Mouse (Mus musculus) cerebellum, adult 2 months (tissue): ENCODE measurements around the gene Ints11. TPM values are rescaled to one million over a fixed set of nuclear protein-coding genes. Genes with fewer than 3 reads are reported as not detected.

ENCODE experiments used
- DNase-seq, 2 experiments: peaks; one replicate each; pipeline ENCODE4 v3.0.0; 2021
- H3K27ac ChIP-seq: fragments of 200-500 bp; 2 replicates; pipeline ENCODE4 v1.5.1; 2012; ENCODE audit warnings: low read length, control low read depth, inconsistent platforms; ENCODE audit not compliant: insufficient read depth
- H3K27me3 ChIP-seq: fragments of 200-500 bp; 2 replicates; pipeline ENCODE4 v1.6.1; 2012; ENCODE audit warnings: inconsistent platforms, mild to moderate bottlenecking, low read length, moderate library complexity; ENCODE audit not compliant: control insufficient read depth, insufficient read depth
- H3K4me1 ChIP-seq: fragments of 200-500 bp; 2 replicates; pipeline ENCODE4 v1.6.1; 2011; ENCODE audit warnings: low read length; ENCODE audit not compliant: control insufficient read depth, insufficient read depth
- H3K4me3 ChIP-seq: fragments of 200-500 bp; replicated peaks from 2 replicates; pipeline ENCODE3; 2011; ENCODE audit warnings: mild to moderate bottlenecking, low read depth, low read length, control low read depth; ENCODE audit not compliant: insufficient read depth
- CTCF ChIP-seq: fragments of 200-500 bp; IDR thresholded peaks from 2 replicates; pipeline ENCODE4 v1.5.1; 2011; ENCODE audit warnings: low read depth, mild to moderate bottlenecking, control low read depth, low read length, moderate library complexity, borderline replicate concordance; ENCODE audit not compliant: insufficient read depth
- POLR2A ChIP-seq: fragments of 200-500 bp; IDR thresholded peaks from 2 replicates; pipeline ENCODE4 v1.6.1; 2011; ENCODE audit warnings: low read length, control low read depth, borderline replicate concordance; ENCODE audit not compliant: insufficient read depth
- WGBS: fragments of 180-500 bp; shearing (Covaris S2); methylation state at CpG from one replicate; pipeline ENCODE4 v1.1.7; 2018; 5-methylcytosine and 5-hydroxymethylcytosine counted together
- polyA plus RNA-seq: library from polyadenylated mRNA; depleted of rRNA; stranded (reverse); fragments of >200 nt; gene quantifications from 2 replicates; pipeline ENCODE4 v1.2.3, GENCODE M21; 2012; rRNA removed

Ints11 gene
- polyA plus RNA-seq, 1 experiment: 50.1 TPM

GRCm38 (mm10) chr4:155908281-155908680 is 38.9 kb downstream of the Ints11 start:
- no peak overlapping the region for H3K4me3 ChIP-seq
- no peaks in the 10 kb centered on the region for H3K27me3 ChIP-seq
- peak; percentile 1 to 17 for DNase-seq
- no peak overlapping the region for H3K27ac ChIP-seq
- WGBS: 53% methylated on average over 7 of the region's 7 CpGs
- TF ChIP-seq POLR2A (no peak), CTCF (no peak)
- H3K4me1 ChIP-seq: no peaks in the 10 kb centered on the region; the same call in 1 of the 2 replicates

GRCm38 (mm10) chr4:155908751-155909150 is 39.4 kb downstream of the Ints11 start:
- WGBS: 58% methylated on average over 4 of the region's 4 CpGs
- H3K4me1 ChIP-seq: no peaks in the 10 kb centered on the region; the same call in 1 of the 2 replicates
- no peak overlapping the region for H3K4me3 ChIP-seq
- peak in 1 of 2 experiments; percentile 7 for DNase-seq
- no peak for TF ChIP-seq CTCF
- TF ChIP-seq POLR2A: no peak
- H3K27ac ChIP-seq: no peak overlapping the region
- no peaks in the 10 kb centered on the region for H3K27me3 ChIP-seq

- no peaks in the 10 kb centered on the region for H3K4me1 ChIP-seq
- no peak overlapping the region for H3K4me3 ChIP-seq
- TF ChIP-seq POLR2A: no peak
- DNase-seq: no peak
- H3K27ac ChIP-seq: no peak overlapping the region
- WGBS: 62% methylated on average over 1 of the region's 1 CpGs
- H3K27me3 ChIP-seq: no peaks in the 10 kb centered on the region
These were observed 62.7 kb downstream of the Ints11 start for GRCm38 (mm10) chr4:155932031-155932430.

Other genes starting within 250 kb of the Ints11 start
- gene Cdk11b, start 244.7 kb upstream of the Ints11 start, polyA plus RNA-seq: 57.8 and 63.7 TPM in 2 replicates
- not detected in 2 replicates for gene Gm10563, start 224.1 kb upstream of the Ints11 start, polyA plus RNA-seq
- gene Mmp23, start 216.2 kb upstream of the Ints11 start, polyA plus RNA-seq: 38.1 and 39.4 TPM in 2 replicates
- gene Mib2, start 200.3 kb upstream of the Ints11 start, polyA plus RNA-seq: 146 and 152 TPM in 2 replicates
- gene Fndc10, start 175.2 kb upstream of the Ints11 start, polyA plus RNA-seq: 112 and 114 TPM in 2 replicates
- gene Ssu72, start 164.7 kb upstream of the Ints11 start, polyA plus RNA-seq: 141 and 152 TPM in 2 replicates
- 123 and 133 TPM in 2 replicates for gene Tmem240, start 134.7 kb upstream of the Ints11 start, polyA plus RNA-seq
- gene Atad3a, start 108.5 kb upstream of the Ints11 start, polyA plus RNA-seq: 114 and 123 TPM in 2 replicates
- 33.8 and 35.4 TPM in 2 replicates for gene Vwa1, start 94.8 kb upstream of the Ints11 start, polyA plus RNA-seq
- 61.7 and 81.7 TPM in 2 replicates for gene Tmem88b, start 83.7 kb upstream of the Ints11 start, polyA plus RNA-seq
- 0.13 and 0.16 TPM in 2 replicates for gene Ankrd65, start 79.1 kb upstream of the Ints11 start, polyA plus RNA-seq
- gene Mrpl20, start 66.7 kb upstream of the Ints11 start, polyA plus RNA-seq: 109 TPM in 2 replicates
- gene Ccnl2, start 57.1 kb upstream of the Ints11 start, polyA plus RNA-seq: 171 and 172 TPM in 2 replicates
- gene Aurkaip1, start 38.3 kb upstream of the Ints11 start, polyA plus RNA-seq: 155 and 159 TPM in 2 replicates
- gene Mxra8, start 29.9 kb upstream of the Ints11 start, polyA plus RNA-seq: 23.8 and 29.7 TPM in 2 replicates
- gene Dvl1, start 22.1 kb upstream of the Ints11 start, polyA plus RNA-seq: 160 and 163 TPM in 2 replicates
- gene Tas1r3, start 6.2 kb upstream of the Ints11 start, polyA plus RNA-seq: 0.87 and 1.0 TPM in 2 replicates
- 40.5 and 45.1 TPM in 2 replicates for gene Cptp, start 106 bp upstream of the Ints11 start, polyA plus RNA-seq
- 69.9 and 70.1 TPM in 2 replicates for gene Pusl1, start 22.2 kb downstream of the Ints11 start, polyA plus RNA-seq
- gene Acap3, start 22.3 kb downstream of the Ints11 start, polyA plus RNA-seq: 98.5 and 99.2 TPM in 2 replicates
- 78.4 and 83.8 TPM in 2 replicates for gene Ube2j2, start 74.3 kb downstream of the Ints11 start, polyA plus RNA-seq
- 16.8 and 22.1 TPM in 2 replicates for gene C1qtnf12, start 92.8 kb downstream of the Ints11 start, polyA plus RNA-seq
- 10.8 and 11.4 TPM in 2 replicates for gene B3galt6, start 123.1 kb downstream of the Ints11 start, polyA plus RNA-seq
- 136 and 142 TPM in 2 replicates for gene Sdf4, start 123.3 kb downstream of the Ints11 start, polyA plus RNA-seq
- gene Tnfrsf4, start 144.3 kb downstream of the Ints11 start, polyA plus RNA-seq: 3.6 and 5.2 TPM in 2 replicates
- gene Tnfrsf18, start 156.6 kb downstream of the Ints11 start, polyA plus RNA-seq: 0.10 and 0.11 TPM in 2 replicates
- 0.11 and 0.32 TPM in 2 replicates for gene Ttll10, start 189.9 kb downstream of the Ints11 start, polyA plus RNA-seq
- 32.6 and 34.3 TPM in 2 replicates for gene 9430015G10Rik, start 240.4 kb downstream of the Ints11 start, polyA plus RNA-seq